Mouse (Mus musculus): ENCODE results near the gene Ice1. TPM values are rescaled to one million over a fixed set of nuclear protein-coding genes. Genes with fewer than 3 reads are reported as not detected.

Gene Ice1
- polyA plus RNA-seq, 1 experiment, result 19.8 TPM

DNA sequence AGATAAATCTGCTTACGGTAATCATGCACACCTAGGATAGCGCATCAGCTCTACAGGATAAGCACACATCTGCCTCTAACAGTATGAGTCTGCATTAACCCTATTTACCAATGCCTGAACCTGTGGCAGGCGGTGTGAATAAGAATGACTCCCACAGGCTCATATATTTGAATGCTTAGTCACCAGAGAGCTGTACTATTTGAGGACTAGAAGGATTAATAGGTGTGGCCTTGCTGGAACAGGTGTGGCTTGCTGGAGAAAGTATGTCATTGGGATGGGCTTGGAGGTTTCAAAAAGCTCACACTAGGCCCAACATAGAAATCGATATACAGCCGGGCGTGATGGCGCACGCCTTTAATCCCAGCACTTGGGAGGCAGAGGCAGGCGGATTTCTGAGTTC lies 15.9 kb downstream of the Ice1 start:
- H3K27ac ChIP-seq (ENCODE audit: insufficient read depth, low read depth, low read length), result no peak overlapping the region
- peaks cover 15% of the 10 kb centered on the region for H3K4me1 ChIP-seq (ENCODE audit: control insufficient read depth, insufficient read depth, low read length)

DNA sequence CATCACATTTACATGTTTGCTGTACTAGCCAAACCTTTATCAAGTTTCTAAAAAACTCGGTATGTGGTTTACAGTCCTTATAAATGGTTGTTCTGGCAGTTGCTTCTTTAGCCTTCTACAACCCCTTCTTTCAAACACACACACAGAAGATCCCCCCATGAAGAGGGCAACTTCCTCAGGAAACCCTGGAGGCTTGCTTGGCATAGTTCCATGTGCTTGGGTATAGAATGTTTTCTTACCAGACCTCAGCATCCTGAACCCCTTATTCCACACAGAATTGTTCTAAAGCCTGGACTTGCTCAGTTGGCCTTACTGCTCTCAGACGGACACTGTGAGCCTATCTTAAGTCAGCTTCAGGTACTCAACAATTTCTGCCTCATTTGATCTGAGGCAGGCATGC lies 24.6 kb downstream of the Ice1 start:
- Histone ChIP-seq H3K4me3 (ENCODE audit: insufficient read depth, low read length) (no peak overlapping the region), H3K4me1 (ENCODE audit: control insufficient read depth, insufficient read depth, low read length) (peaks cover 5% of the 10 kb centered on the region; the same call in 1 of the 2 replicates), H3K27ac (ENCODE audit: insufficient read depth, low read depth, low read length) (no peak overlapping the region)
- no peak for TF ChIP-seq POLR2A (IDR thresholded peaks at IDR 0.05; ENCODE audit: borderline replicate concordance, low read depth, low read length)
- no peak for TF ChIP-seq CTCF (IDR thresholded peaks at IDR 0.05; ENCODE audit: low read depth, low read length)

More for the DNA sequence above, 15.9 kb downstream of the Ice1 start:
- TF ChIP-seq CTCF (IDR thresholded peaks at IDR 0.05; ENCODE audit: low read depth, low read length) (no peak), POLR2A (IDR thresholded peaks at IDR 0.05; ENCODE audit: borderline replicate concordance, low read depth, low read length) (no peak)
- H3K4me3 ChIP-seq (ENCODE audit: insufficient read depth, low read length), result no peak overlapping the region

DNA sequence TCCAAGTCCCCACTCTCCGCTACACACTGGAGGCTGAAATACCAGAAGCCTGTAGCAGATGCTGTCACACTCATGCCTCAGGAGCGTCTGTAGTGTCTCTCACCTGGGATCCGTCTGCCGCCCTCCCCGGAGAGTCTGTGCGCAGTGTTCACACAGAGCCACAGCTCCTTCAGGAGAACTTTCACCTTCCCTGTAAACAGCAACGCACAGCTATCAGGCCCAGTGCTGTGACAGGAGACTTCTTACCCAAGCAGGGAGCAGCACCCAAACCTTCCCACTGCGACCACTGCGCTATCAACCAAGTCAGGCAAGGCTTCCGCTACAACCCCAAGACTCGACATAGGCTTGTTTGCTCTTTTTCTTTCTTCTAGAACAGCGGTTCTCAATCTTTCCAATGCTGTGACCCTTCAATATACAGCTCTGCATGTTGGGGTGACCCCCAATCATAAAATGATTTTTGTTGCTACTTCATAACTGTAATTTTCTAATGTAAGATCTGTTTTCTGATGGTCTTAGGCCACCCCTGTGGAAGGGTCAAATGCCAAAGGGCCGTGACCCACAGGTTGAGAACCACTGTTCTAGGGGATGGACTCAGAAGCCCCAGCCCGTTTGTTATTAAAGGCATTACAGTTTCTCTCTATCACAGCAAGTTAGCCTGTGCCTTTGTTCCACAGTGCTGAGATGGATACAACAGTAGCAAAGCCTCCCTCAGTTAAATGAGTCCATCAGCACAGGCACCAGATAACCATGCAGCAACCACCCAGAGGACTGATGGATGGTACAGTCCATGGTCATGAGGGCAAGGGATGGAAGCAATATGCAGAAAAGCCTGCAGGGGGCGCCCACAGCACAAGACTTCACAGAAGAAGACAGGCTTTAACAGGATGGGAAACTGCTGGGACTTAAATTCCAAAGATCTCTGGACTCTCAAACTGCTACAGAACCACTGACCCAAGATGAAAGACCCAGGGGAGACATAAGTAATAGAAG lies 26.7 kb downstream of the Ice1 start:
- Histone ChIP-seq H3K4me3 (ENCODE audit: insufficient read depth, low read length) (no peak overlapping the region), H3K4me1 (ENCODE audit: control insufficient read depth, insufficient read depth, low read length) (peaks cover 5% of the 10 kb centered on the region; the same call in 1 of the 2 replicates)
- no peak for TF ChIP-seq POLR2A (IDR thresholded peaks at IDR 0.05; ENCODE audit: borderline replicate concordance, low read depth, low read length)
- peak; percentile 69 for TF ChIP-seq CTCF (IDR thresholded peaks at IDR 0.05; ENCODE audit: low read depth, low read length)

DNA sequence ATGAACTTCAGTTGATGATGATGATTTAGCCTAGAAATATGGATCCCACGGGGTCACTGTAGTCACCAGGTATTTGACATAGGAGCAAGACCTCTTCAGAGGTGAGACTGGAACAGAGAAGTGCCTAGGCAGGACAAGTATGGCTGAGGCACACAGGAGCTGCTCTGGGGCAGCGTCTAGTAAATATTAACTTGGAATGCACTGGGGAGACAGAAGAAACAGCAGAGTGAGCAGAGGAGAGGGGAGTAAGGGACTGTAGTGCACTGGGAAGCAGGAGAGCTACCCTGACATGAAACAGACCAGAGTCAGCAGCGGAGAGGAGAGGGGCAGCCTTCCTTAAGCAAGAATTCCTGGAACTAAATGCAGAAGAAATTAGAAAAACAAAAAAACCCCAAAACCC lies 27.8 kb downstream of the Ice1 start:
- Histone ChIP-seq H3K4me1 (ENCODE audit: control insufficient read depth, insufficient read depth, low read length) (peaks cover 5% of the 10 kb centered on the region; the same call in 1 of the 2 replicates), H3K27ac (ENCODE audit: insufficient read depth, low read depth, low read length) (no peak overlapping the region), H3K4me3 (ENCODE audit: insufficient read depth, low read length) (no peak overlapping the region)
- TF ChIP-seq POLR2A (IDR thresholded peaks at IDR 0.05; ENCODE audit: borderline replicate concordance, low read depth, low read length), result no peak
- TF ChIP-seq CTCF (IDR thresholded peaks at IDR 0.05; ENCODE audit: low read depth, low read length), result no peak

More for the DNA sequence above, 26.7 kb downstream of the Ice1 start:
- H3K27ac ChIP-seq (ENCODE audit: insufficient read depth, low read depth, low read length), result no peak overlapping the region

DNA sequence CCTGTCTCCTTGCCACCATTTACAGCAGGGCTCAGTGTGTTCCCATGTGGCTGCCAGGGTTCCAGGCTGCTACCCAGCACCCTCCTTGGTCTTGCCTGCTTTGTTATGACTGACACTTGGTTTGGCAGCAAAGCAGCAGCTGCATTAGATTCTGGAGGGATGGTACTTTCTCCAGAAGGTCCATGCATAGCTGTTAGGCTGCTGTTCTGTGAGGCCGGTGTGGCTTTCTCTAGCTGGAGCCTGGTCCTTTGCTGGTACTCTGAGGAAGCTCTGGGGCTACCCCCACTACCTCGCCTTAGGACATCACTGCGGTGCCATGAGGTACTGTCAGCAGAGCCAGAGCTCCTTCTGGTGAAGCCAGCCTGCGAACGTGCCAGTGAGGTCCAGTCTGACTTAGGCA lies 32.1 kb downstream of the Ice1 start:
- Histone ChIP-seq H3K27ac (ENCODE audit: insufficient read depth, low read depth, low read length) (no peak overlapping the region), H3K4me3 (ENCODE audit: insufficient read depth, low read length) (no peak overlapping the region), H3K4me1 (ENCODE audit: control insufficient read depth, insufficient read depth, low read length) (no peaks in the 10 kb centered on the region)
- no peak for TF ChIP-seq CTCF (IDR thresholded peaks at IDR 0.05; ENCODE audit: low read depth, low read length)
- TF ChIP-seq POLR2A (IDR thresholded peaks at IDR 0.05; ENCODE audit: borderline replicate concordance, low read depth, low read length), result no peak

DNA sequence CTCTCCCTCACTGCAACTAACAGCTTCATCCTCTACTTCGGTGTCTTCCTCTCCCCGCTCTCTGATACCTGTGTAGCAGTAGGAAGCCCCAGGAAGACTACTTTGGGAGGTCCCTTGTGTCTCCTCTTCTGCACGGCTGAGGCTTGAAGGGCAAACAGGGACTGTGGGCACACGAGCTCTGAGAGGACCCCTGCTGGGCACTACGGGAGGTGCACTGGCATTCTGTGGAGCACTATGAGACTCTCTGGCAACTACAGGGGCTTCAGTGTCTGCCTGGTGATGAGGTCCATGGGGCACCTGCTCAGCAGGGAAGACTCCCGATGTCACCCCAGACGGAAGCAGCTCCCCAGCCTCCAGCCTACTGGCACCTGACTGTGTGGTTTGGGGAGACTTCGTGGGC lies 32.7 kb downstream of the Ice1 start:
- no peak overlapping the region for H3K27ac ChIP-seq (ENCODE audit: insufficient read depth, low read depth, low read length)
- TF ChIP-seq CTCF (IDR thresholded peaks at IDR 0.05; ENCODE audit: low read depth, low read length) (no peak), POLR2A (IDR thresholded peaks at IDR 0.05; ENCODE audit: borderline replicate concordance, low read depth, low read length) (no peak)

DNA sequence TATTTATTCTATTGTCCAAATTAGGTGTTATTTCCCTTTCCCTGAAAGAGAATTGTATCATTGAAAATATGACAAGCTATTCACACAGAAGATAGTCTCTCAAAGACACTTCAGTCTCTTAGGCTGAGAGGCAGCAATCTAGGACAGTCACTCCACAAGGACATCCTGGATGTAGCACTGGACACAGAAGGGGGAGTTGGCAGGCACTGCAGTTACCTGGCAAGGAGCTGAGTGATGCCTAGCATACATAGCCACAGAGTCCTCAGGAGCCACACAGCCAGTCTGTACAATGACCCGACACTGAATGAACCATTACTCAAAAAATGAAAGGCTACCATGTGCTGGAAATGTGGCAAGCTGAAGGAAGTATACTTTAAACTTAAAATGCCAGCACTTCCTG lies 35.9 kb downstream of the Ice1 start:
- Histone ChIP-seq H3K27ac (ENCODE audit: insufficient read depth, low read depth, low read length) (no peak overlapping the region), H3K4me1 (ENCODE audit: control insufficient read depth, insufficient read depth, low read length) (no peaks in the 10 kb centered on the region), H3K4me3 (ENCODE audit: insufficient read depth, low read length) (no peak overlapping the region)
- no peak for TF ChIP-seq POLR2A (IDR thresholded peaks at IDR 0.05; ENCODE audit: borderline replicate concordance, low read depth, low read length)
- no peak for TF ChIP-seq CTCF (IDR thresholded peaks at IDR 0.05; ENCODE audit: low read depth, low read length)

More for the DNA sequence above, 32.7 kb downstream of the Ice1 start:
- Histone ChIP-seq H3K4me1 (ENCODE audit: control insufficient read depth, insufficient read depth, low read length) (no peaks in the 10 kb centered on the region), H3K4me3 (ENCODE audit: insufficient read depth, low read length) (no peak overlapping the region)

DNA sequence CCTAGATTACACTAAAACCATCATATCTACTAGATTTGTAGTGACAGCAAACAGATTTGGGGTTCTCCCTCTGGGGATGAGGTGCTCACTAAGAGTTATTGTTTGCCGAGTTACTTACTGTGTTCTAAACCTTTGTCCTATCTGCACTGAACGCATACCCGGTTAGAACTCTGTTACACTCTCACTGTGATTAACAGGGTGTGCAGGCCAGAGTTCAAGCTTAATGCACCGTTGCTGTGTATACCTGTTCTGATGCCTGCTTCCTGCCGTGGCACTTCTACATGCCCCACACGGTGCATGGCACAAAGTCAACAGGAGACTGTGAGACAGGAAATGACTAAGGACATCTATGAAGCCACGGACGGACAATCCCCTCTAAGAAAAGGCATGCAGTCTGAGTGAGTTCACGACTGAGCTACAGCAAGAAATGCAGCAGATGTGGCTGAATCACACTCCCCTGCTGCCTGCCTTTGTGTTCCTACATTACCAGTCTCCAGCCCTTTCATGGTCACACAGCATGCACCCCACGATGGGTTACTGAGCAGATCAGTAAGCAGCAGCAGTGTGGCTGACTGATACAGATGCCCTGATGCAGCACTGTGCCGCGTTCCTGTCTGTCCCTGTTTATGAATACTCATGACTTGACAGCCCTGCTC lies 37.3 kb downstream of the Ice1 start:
- H3K27ac ChIP-seq (ENCODE audit: insufficient read depth, low read depth, low read length), result no peak overlapping the region
- H3K4me1 ChIP-seq (ENCODE audit: control insufficient read depth, insufficient read depth, low read length), result no peaks in the 10 kb centered on the region
- TF ChIP-seq CTCF (IDR thresholded peaks at IDR 0.05; ENCODE audit: low read depth, low read length) (no peak), POLR2A (IDR thresholded peaks at IDR 0.05; ENCODE audit: borderline replicate concordance, low read depth, low read length) (no peak)
- no peak overlapping the region for H3K4me3 ChIP-seq (ENCODE audit: insufficient read depth, low read length)

DNA sequence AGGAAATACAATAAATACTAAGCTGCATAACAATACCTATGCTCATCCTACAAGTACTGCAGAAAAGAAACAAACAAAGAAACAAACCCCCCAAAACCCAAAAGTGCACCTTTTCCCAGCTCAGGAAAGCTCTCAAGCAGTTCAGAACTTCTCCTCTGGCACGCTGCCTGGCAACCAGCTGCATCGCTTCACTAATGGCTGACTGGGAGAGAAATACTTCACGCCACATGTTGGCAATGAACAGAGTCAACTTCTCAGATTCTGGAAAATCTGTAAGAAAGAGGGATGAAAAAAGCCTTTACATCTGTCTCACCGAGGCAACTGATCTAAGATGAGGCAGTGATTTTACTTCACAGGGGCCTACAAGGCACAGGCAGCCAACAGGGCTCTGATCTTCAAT lies 38.5 kb downstream of the Ice1 start:
- TF ChIP-seq POLR2A (IDR thresholded peaks at IDR 0.05; ENCODE audit: borderline replicate concordance, low read depth, low read length) (no peak), CTCF (IDR thresholded peaks at IDR 0.05; ENCODE audit: low read depth, low read length) (no peak)
- H3K4me3 ChIP-seq (ENCODE audit: insufficient read depth, low read length), result no peak overlapping the region
- no peaks in the 10 kb centered on the region for H3K4me1 ChIP-seq (ENCODE audit: control insufficient read depth, insufficient read depth, low read length)
- no peak overlapping the region for H3K27ac ChIP-seq (ENCODE audit: insufficient read depth, low read depth, low read length)

DNA sequence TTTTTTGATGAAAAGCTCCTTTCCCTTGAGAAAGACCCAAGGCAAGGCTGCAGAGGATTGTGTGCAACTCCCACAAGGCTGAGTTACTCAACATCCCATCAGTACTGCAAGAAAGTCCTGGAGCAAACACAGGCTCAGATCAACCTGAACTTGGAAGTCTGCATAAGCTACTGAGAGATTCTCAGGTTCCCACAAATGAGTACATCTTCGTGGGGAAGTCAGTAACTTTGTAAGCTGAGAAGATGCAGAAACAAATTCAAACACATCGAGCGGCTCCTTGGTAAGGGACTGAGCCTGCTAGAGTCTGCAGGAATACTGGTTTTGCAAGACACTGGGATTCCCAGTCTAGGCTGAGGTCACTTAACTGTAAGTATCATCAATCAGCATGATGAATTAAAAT lies 40.5 kb downstream of the Ice1 start:
- Histone ChIP-seq H3K4me1 (ENCODE audit: control insufficient read depth, insufficient read depth, low read length) (no peaks in the 10 kb centered on the region), H3K27ac (ENCODE audit: insufficient read depth, low read depth, low read length) (no peak overlapping the region), H3K4me3 (ENCODE audit: insufficient read depth, low read length) (no peak overlapping the region)
- TF ChIP-seq POLR2A (IDR thresholded peaks at IDR 0.05; ENCODE audit: borderline replicate concordance, low read depth, low read length) (no peak), CTCF (IDR thresholded peaks at IDR 0.05; ENCODE audit: low read depth, low read length) (no peak)
